Mouse (Mus musculus): Measurements from ENCODE around the gene Serpinb6b. TPM values are rescaled to one million over a fixed set of nuclear protein-coding genes. Genes with fewer than 3 reads are reported as not detected.

Gene Serpinb6b
- polyA plus RNA-seq, 2 experiments from 2014 or later = 35.6 to 41.4 TPM

DNA sequence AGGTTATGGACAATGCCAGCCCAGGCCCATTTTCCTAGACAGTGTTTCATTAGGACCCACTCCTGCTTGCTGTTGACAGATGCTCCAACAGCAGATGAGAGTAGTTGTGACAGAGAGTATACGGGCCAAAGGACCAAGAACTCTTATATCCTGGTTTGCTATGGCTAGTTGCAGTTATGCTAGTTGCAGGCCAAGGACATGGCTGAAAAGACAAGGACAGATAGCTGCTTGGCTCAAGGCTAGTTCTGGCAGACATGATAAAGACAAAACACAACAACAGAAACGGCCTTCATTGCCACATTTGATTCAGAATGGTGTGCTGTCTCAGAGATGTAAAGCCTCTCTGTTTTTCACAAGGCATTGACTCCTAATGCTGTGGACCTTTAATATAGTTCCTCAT, 10.7 kb downstream of the Serpinb6b start:
- ATAC-seq = no peak

DNA sequence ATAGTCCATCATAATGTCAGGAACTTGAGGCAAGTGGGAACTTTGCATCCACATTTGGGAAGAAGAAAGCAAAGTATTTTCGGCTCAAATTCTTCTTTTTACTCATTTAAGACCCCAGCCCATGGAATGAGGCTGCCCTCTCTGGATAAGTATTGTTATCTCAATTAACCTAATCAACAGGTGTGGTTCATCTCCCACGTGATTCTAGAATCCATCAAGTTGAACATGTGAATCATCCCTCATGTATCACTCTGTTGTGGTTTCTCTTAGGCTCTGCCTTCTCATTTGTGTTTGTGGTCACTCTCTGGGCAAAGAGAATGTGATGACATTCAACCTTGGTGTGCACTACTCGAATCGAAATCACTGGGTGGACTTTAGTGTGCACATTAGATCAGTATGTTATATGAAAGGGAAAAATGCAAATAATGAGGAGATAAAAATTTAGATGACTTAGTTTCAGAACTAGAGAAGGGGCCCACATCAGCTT, 17.6 kb downstream of the Serpinb6b start:
- no peak for ATAC-seq

DNA sequence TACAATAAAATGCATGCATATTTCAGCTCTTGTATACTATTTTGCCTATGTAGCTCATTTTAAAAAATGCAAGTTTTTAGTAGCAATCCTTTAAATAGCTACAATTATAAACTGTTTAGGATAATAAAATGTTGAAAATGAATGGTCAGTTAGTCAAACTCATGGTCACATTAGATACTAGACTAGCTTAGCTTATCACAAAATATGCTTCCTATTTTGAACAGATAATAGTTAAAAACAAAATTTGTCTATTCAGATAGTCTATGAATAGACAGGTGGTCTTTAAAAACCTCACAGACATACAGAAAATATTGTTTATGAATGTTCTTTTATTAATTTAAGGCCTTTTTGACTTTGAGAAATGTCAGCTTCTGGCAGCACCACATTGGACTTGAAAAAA, 21.2 kb downstream of the Serpinb6b start:
- ATAC-seq = no peak

DNA sequence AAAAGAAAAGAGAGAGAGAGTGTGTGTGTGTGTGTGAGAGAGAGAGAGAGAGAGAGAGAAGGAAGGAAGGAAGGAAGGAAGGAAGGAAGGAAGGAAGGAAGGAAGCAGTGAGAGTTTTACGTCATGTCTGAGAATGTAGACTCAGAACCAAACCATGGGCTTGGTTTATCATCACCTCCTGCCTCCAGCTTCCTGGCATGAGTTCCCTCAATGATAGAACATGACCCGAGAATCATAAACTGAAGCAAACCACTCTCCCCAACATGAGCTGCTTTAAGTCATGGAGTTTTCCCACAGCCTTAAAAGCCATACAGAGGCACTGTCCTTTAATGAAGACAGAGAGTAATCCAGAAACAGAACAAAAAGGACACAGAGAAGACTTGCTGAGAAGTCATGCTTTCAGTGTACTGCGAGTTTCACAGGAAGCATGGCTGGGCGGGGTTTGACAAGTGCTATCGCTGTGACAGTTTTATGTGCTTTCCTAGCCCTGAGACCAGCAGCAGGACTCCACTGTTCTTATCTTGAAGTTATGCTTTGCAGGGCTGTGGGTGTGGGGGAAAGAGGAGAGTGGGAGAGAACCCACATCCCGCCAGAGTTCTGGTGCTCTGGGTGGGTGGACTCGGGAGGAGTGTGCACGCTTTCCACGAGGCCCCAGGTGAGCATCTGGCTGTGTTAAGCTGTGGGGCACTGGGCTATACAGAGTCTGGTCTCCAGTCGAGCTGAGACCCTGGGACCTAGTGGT, 28.3 kb downstream of the Serpinb6b start:
- no peak for ATAC-seq

DNA sequence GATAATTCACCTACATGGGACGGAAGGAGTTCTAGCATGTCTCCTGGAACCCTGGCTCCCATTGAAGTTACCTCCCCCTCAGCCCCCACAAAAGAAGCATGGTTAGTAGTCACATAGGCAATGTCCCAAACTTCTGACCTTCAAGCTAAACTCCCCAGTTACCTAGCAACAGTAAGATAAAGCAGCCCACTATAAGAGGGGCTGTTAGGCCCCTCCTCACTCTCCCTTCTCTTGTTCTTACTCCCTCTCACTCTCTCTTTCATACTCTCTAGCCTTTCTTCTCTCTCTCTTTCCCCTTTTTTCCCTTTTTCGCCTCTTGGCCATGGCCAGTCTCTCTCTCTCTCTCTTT, 28.9 kb downstream of the Serpinb6b start:
- ATAC-seq = no peak

DNA sequence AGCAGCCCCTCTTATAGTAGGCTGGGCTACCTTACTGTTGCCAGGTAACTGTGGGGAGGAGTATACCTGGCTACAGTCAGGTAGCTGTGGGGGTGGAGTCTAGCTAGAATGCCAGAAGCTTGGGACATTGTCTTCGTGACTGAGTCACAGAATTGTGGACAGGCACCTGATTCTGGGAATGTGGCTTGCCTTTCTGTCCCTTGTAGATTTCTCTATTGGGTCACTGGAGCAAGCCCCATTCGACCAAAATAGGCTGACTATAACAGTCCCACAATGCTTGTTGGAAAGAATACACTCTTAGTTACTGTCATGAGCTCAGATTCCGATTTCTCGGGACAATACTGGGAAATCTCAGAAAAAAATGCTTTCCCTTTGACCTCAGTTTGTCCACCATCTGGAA, 30.0 kb downstream of the Serpinb6b start:
- ATAC-seq = no peak

DNA sequence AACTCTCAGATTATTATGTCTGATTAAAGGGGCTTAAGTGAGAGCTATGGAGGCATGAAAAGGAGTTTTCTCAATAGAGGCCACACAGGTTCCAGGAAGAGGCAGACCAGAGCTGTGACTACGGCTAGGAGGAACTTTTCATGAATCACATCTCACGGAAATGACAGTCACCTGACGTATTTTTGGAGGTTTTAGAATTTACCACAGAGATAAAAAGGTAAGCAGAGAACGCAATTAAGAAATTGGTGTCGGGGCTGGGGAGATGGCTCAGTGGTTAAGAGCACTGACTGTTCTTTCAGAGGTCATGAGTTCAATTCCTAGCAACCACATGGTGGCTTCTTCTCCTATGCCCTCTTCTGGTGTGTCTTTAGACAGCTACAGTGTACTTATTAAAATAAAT, 36.3 kb downstream of the Serpinb6b start:
- ATAC-seq = peak; percentile 38

DNA sequence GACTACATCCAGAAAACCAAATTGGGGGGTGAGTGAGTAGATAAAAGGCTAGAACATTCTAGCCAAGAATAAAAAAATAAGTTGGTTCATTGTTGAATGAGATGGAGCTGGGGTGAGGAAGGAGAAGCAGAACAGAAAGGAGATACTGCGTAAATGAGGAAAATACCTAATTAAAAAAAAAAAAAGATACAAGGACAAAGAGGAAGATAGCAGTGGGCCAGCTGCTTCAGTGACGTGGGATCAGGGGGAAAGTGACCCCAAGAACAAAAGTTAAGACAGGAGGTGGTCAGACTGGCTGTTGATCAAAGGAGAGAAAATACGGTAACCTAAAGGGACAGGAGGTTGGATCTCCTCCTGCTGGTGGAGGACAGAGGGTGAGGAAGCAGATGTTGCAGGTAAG, 37.9 kb downstream of the Serpinb6b start, which contains the start of gene Serpinb9:
TSS of gene Serpinb9 (plus strand) at position 301 of the 400 bp plus-strand sequence.
- ATAC-seq = no peak

DNA sequence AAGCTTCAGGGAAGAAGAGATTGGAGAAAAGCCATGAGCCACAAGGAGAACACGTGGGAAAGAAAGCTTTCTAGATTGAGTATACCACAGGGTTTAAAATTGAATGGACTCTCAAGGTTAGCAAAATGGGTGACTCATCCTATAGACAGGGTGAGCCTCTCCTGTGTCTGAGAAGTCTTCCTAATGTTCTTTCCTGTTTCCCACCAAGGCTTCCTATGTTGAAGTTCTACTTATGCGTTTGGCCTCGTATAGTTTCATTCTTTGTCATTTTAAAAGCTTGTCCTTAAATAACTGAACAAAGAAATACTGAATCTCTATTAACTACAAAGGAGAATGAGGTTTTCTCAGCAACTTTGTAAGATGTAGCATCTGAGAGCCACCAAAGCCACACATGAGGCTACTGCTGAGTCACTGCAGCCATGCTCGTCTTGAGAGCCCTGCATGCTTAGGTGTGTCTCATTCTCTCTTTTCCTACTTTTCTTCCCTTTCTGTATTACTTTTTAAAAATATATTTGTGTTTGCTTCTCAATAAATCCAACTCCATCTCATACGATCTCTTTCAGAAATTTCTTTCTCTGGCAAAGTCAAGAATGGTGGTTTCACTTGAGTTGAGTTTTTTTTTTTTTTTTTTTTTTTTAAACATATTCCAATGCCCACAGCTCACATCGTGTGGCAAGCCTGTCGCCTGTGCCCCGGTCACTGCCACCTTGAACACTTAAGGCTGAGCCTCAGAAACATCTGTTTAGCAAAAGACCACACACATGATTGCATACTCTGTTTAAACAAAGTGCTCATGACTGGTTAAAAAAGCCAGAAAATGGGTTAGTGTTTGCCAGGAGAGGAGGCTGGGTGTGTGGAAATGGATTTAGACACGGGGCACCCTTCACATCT, 38.8 kb downstream of the Serpinb6b start:
- peak; percentile 7 for ATAC-seq

DNA sequence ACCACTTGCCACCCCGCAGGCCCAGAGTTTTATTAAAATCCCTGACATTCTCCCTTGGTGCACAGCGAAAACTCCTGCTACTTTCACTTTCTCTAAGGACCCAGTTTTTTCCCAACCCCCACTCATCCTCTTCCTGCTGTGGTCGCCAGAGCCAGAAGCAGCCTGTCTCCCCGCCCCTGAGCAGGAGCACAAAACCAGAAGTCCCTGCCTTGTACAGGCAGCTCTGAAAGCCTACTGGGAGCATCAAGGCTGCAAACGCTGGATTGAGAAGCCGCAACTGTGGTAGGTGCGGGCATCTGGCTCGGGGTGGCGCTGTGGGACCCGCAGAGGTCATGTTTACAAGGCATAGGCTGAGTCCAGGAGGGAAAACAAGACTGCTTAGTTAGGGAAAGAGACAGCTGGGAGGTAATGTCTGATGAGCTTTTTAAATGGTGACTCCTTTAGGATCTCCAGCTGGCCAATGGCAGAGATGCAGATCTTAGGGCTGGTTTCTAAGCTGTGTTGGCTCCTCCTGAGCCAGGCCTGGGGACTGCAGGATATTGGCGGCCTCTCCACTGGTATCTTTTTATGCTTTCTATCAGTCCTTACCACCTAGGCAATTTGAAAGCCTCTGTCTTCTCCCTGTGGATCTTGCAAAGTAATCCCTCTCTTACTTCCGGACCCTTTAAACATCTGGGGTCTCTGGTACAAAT, 39.6 kb downstream of the Serpinb6b start:
- peak; percentile 76 for ATAC-seq

DNA sequence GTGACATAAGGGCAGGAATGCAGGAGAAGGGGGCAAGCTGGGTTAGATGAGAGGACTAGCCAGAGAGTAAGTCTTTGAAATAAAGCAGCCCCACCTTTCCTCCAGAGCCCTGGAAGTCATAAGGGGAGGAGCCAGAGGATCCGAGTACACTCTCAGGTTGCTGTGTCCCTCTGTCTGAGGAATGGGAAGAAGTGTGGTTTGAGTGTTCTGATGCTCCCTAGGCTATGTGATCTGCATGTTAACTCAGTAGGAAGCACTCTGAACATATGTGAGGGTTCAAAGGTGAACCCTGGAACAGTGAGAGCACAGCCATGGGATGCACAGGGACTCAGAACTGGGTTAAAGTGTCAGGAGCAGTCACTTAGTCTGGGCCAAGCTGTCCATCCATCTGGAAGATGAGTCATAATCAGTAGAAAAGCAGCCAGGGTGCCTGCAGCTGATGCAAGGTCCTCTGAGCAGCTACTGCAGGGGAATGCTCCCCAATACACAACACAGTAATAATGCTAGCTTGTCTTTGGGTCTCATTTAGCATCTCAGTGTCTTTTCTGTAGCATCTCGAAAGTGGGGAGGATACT, 40.6 kb downstream of the Serpinb6b start:
- no peak for ATAC-seq

DNA sequence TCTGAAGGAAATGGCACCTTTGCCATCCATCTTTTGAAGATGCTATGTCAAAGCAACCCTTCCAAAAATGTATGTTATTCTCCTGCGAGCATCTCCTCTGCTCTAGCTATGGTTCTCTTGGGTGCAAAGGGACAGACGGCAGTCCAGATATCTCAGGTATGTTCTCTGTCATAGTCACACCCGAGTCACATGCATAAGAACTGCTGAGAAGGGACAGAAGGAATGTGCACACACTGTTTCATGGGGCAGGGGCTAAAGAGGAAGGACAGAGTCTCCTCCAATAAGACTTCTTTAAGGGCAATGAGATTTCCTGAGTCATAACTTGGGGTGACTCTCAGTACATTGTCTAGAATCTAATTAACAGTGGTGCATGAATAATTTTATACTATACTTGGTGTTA, 41.5 kb downstream of the Serpinb6b start:
- no peak for ATAC-seq

DNA sequence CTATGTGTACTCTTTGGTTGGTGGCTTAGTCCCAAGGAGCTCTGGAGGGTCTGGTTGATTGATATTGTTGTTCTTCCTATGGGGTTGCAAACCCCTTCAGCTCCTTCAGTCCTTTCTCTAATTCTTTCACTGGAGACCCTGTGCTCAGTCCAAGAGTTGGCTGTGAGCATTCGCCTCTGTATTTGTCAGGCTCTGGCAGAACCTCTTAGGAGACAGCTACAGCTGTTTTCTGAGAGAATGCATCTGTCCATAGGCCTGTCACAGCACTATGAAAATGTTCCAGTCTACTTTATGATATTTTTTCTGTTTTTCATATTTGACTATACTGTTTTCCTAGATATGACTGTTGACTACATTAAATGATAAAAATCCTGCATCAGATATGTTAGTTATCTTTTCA, 47.4 kb downstream of the Serpinb6b start:
- ATAC-seq = no peak

DNA sequence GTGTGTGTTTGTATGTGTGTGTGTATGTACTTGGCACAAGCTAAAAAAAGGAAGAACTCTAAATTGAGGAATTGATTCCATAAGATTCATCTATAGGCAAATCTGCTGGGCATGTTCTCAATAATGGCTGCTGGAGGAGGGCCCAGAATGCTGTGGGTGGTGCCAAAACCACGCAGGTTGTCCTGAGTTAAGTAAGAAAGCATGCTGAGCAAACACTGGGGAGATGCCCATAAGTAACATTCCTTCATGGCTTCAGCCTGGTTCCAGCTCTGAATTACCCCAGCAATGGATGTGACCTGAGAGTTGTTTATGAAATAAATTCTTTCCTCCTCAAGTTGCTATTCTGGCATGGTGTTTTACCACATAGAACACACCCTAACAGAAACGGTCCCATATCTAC, 48.3 kb downstream of the Serpinb6b start:
- ATAC-seq = no peak

DNA sequence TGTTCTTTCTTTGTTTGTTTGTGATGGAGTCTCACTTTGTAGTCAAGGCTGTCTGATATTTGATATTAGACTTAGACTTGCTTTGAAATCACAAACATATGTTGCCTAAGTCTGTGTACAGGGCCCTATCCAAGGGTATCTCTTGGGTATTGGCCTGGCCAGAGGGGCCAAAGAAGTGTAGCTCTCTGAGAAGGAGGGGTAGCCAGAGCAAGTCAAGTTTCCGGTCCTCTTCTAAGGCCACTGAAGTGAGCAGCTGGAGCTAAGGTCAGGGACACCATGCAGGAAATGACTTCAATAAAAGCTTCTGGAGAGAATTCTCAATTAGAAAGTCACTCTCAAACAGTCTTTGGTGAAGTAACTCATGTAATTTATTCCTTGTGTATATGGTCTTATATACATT, 57.4 kb downstream of the Serpinb6b start:
- no peak for ATAC-seq

DNA sequence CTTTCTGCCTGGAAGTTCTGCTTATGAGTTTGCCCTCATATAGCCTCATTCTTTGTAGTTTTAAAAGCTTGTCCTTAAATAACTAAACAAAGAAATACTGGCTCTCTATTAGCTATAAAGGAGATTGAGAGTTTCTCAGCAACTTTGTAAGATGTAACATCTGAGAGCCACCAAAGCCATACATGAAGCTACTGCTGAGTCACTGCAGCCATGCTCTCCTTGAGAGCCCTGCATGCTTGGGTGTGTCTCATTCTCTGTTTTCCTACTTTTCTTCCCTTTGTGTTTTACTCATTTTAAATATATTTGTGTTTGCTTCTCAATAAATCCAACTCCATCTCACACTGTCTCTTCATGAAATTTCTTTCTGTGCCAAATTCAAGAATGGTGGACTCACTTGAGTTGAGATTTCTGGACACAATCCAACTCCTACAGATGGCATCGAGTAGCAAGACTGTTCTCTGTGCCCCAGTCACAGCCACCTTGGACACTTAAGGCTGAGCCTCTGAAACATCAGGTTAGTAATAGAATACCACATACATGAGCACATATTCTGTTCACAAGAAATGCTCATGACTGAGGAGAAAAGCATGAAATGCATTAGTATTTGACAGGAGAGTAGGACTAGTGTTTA, 61.5 kb downstream of the Serpinb6b start:
- no peak for ATAC-seq

DNA sequence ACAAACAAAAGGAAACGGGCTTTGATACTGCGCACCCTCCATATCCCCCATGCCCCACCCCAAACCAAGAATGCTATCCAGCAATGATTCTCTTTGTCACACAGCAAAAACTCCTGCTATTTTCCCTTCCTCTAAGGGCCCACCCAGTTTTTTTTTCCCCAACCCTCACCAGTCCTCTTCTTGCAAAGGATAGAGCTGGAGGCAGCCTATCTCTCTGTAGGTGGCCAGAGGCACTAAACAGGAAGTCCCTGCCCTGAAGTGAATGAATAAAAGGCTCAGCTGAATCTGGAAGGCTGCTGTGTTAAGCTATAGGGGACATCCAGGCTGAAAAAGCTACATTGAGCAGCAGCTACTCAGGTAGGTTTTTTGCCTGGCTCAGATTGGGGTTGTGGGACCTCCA, 62.2 kb downstream of the Serpinb6b start, which contains the start of gene Serpinb9b:
TSS of gene Serpinb9b (plus strand) at position 173 of the 400 bp plus-strand sequence.
- ATAC-seq = no peak

DNA sequence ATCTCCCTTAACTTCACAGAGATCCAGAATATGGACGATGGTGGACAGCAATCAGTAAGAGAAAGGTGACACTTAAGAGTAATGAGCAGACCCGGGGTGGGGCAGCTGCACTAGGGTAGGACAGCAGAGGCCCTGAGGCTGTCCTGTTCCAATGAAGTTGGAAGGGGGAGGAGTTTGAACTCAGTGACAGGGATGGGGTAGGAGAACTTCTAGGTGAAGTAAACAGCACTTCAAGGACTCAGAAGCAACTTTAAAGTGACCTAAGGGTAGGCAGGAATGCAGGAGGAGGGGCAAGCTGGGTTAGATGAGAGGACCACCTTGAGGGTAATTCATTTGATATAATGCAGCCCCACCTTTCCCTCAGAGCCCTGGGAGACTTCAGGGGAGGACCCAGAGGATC, 63.1 kb downstream of the Serpinb6b start:
- no peak for ATAC-seq

DNA sequence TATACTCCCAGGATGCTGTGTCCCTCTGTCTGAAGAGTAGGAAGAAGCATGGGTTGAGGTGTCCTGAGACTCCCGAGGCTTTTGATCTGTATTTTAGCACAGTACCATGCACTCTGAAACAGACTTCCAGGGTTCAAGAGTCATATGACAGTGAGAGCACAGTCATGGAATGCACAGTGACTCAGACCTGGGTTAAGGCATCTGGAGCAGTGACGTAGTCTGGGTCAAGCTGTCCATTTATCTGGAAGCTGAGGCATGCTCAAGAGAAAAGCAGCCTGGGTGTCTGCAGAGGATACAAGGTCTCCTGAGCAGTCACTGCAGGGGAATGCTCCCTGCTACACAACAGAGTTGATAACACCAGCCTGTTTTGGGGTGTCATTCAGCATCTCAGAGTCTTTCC, 63.5 kb downstream of the Serpinb6b start:
- ATAC-seq = no peak

Data from activated CD4-positive, CD25-positive, alpha-beta regulatory T cell, adult 4 months (primary cell).